Mouse (Mus musculus): Measurements from ENCODE around the gene Jph4. TPM values are rescaled to one million over a fixed set of nuclear protein-coding genes. Genes with fewer than 3 reads are reported as not detected.

The Jph4 gene
- polyA plus RNA-seq, 1 experiment = not detected

- no peaks in the 10 kb centered on the region for H3K27me3 ChIP-seq (ENCODE audit: control insufficient read depth)
- H3K9me3 ChIP-seq (ENCODE audit: control insufficient read depth, low read length) = no peaks in the 10 kb centered on the region
- no peak for TF ChIP-seq GATA1 (IDR thresholded peaks at IDR 0.05; ENCODE audit: low read length)
- TF ChIP-seq TAL1 (IDR thresholded peaks at IDR 0.05; ENCODE audit: low read length) = no peak
- no peaks in the 10 kb centered on the region for H3K36me3 ChIP-seq (ENCODE audit: control insufficient read depth)
- H3K4me3 ChIP-seq (replicated peaks) = no peak overlapping the region
- peaks cover 3% of the 10 kb centered on the region for H3K4me1 ChIP-seq (ENCODE audit: control insufficient read depth)
Observed at GRCm38 (mm10) chr14:55150985-55151384, 34.2 kb upstream of the Jph4 start.

- Histone ChIP-seq H3K4me1 (ENCODE audit: control insufficient read depth) (peaks cover 6% of the 10 kb centered on the region), H3K36me3 (ENCODE audit: control insufficient read depth) (no peaks in the 10 kb centered on the region), H3K9me3 (ENCODE audit: control insufficient read depth, low read length) (no peaks in the 10 kb centered on the region), H3K4me3 (replicated peaks) (no peak overlapping the region), H3K27me3 (ENCODE audit: control insufficient read depth) (no peaks in the 10 kb centered on the region)
- no peak for TF ChIP-seq TAL1 (IDR thresholded peaks at IDR 0.05; ENCODE audit: low read length)
- no peak for TF ChIP-seq GATA1 (IDR thresholded peaks at IDR 0.05; ENCODE audit: low read length)
Observed at GRCm38 (mm10) chr14:55149041-55149440, 32.3 kb upstream of the Jph4 start.

GRCm38 (mm10) chr14:55148363-55148915, 31.7 kb upstream of the Jph4 start:
- no peak for TF ChIP-seq TAL1 (IDR thresholded peaks at IDR 0.05; ENCODE audit: low read length)
- TF ChIP-seq GATA1 (IDR thresholded peaks at IDR 0.05; ENCODE audit: low read length) = no peak
- H3K27me3 ChIP-seq (ENCODE audit: control insufficient read depth) = no peaks in the 10 kb centered on the region
- H3K4me3 ChIP-seq (replicated peaks) = no peak overlapping the region
- no peaks in the 10 kb centered on the region for H3K9me3 ChIP-seq (ENCODE audit: control insufficient read depth, low read length)
- no peaks in the 10 kb centered on the region for H3K36me3 ChIP-seq (ENCODE audit: control insufficient read depth)
- H3K4me1 ChIP-seq (ENCODE audit: control insufficient read depth) = peaks cover 8% of the 10 kb centered on the region

GRCm38 (mm10) chr14:55146829-55147401, 30.2 kb upstream of the Jph4 start:
- TF ChIP-seq TAL1 (IDR thresholded peaks at IDR 0.05; ENCODE audit: low read length) = no peak
- no peak for TF ChIP-seq GATA1 (IDR thresholded peaks at IDR 0.05; ENCODE audit: low read length)
- H3K4me3 ChIP-seq (replicated peaks) = no peak overlapping the region
- no peaks in the 10 kb centered on the region for H3K36me3 ChIP-seq (ENCODE audit: control insufficient read depth)
- H3K4me1 ChIP-seq (ENCODE audit: control insufficient read depth) = peaks cover 8% of the 10 kb centered on the region
- no peaks in the 10 kb centered on the region for H3K27me3 ChIP-seq (ENCODE audit: control insufficient read depth)
- H3K9me3 ChIP-seq (ENCODE audit: control insufficient read depth, low read length) = no peaks in the 10 kb centered on the region

GRCm38 (mm10) chr14:55146324-55146723, 29.6 kb upstream of the Jph4 start:
- peaks cover 8% of the 10 kb centered on the region for H3K4me1 ChIP-seq (ENCODE audit: control insufficient read depth)
- H3K4me3 ChIP-seq (replicated peaks) = no peak overlapping the region
- H3K9me3 ChIP-seq (ENCODE audit: control insufficient read depth, low read length) = no peaks in the 10 kb centered on the region
- TF ChIP-seq GATA1 (IDR thresholded peaks at IDR 0.05; ENCODE audit: low read length) (no peak), TAL1 (IDR thresholded peaks at IDR 0.05; ENCODE audit: low read length) (no peak)
- no peaks in the 10 kb centered on the region for H3K27me3 ChIP-seq (ENCODE audit: control insufficient read depth)
- H3K36me3 ChIP-seq (ENCODE audit: control insufficient read depth) = no peaks in the 10 kb centered on the region

- H3K4me3 ChIP-seq (replicated peaks) = no peak overlapping the region
- TF ChIP-seq GATA1 (IDR thresholded peaks at IDR 0.05; ENCODE audit: low read length) = no peak
- no peak for TF ChIP-seq TAL1 (IDR thresholded peaks at IDR 0.05; ENCODE audit: low read length)
Observed at GRCm38 (mm10) chr14:55139313-55139712, 22.6 kb upstream of the Jph4 start.

GRCm38 (mm10) chr14:55135676-55136075, 18.9 kb upstream of the Jph4 start:
- Histone ChIP-seq H3K36me3 (ENCODE audit: control insufficient read depth) (no peaks in the 10 kb centered on the region), H3K4me3 (replicated peaks) (no peak overlapping the region), H3K4me1 (ENCODE audit: control insufficient read depth) (no peaks in the 10 kb centered on the region), H3K9me3 (ENCODE audit: control insufficient read depth, low read length) (no peaks in the 10 kb centered on the region), H3K27me3 (ENCODE audit: control insufficient read depth) (peaks cover 2% of the 10 kb centered on the region; the same call in 1 of the 2 replicates)
- no peak for TF ChIP-seq TAL1 (IDR thresholded peaks at IDR 0.05; ENCODE audit: low read length)
- no peak for TF ChIP-seq GATA1 (IDR thresholded peaks at IDR 0.05; ENCODE audit: low read length)

More at GRCm38 (mm10) chr14:55139313-55139712, 22.6 kb upstream of the Jph4 start:
- H3K4me1 ChIP-seq (ENCODE audit: control insufficient read depth) = peaks cover 5% of the 10 kb centered on the region
- no peaks in the 10 kb centered on the region for H3K36me3 ChIP-seq (ENCODE audit: control insufficient read depth)
- H3K9me3 ChIP-seq (ENCODE audit: control insufficient read depth, low read length) = no peaks in the 10 kb centered on the region
- H3K27me3 ChIP-seq (ENCODE audit: control insufficient read depth) = peaks cover 2% of the 10 kb centered on the region; the same call in 1 of the 2 replicates

GRCm38 (mm10) chr14:55126521-55126920, 9.8 kb upstream of the Jph4 start:
- Histone ChIP-seq H3K9me3 (ENCODE audit: control insufficient read depth, low read length) (no peaks in the 10 kb centered on the region), H3K4me3 (replicated peaks) (no peak overlapping the region), H3K4me1 (ENCODE audit: control insufficient read depth) (no peaks in the 10 kb centered on the region), H3K36me3 (ENCODE audit: control insufficient read depth) (no peaks in the 10 kb centered on the region), H3K27me3 (ENCODE audit: control insufficient read depth) (peaks cover 12% of the 10 kb centered on the region)
- no peak for TF ChIP-seq TAL1 (IDR thresholded peaks at IDR 0.05; ENCODE audit: low read length)
- no peak for TF ChIP-seq GATA1 (IDR thresholded peaks at IDR 0.05; ENCODE audit: low read length)

GRCm38 (mm10) chr14:55125711-55126110, 9.0 kb upstream of the Jph4 start:
- Histone ChIP-seq H3K27me3 (ENCODE audit: control insufficient read depth) (peaks cover 12% of the 10 kb centered on the region), H3K4me1 (ENCODE audit: control insufficient read depth) (no peaks in the 10 kb centered on the region), H3K9me3 (ENCODE audit: control insufficient read depth, low read length) (no peaks in the 10 kb centered on the region), H3K4me3 (replicated peaks) (no peak overlapping the region), H3K36me3 (ENCODE audit: control insufficient read depth) (no peaks in the 10 kb centered on the region)
- TF ChIP-seq TAL1 (IDR thresholded peaks at IDR 0.05; ENCODE audit: low read length) (no peak), GATA1 (IDR thresholded peaks at IDR 0.05; ENCODE audit: low read length) (no peak)
